Mouse (Mus musculus) forebrain, embryonic 10.5 days (tissue): Measurements from ENCODE around the gene Trim63. TPM values are rescaled to one million over a fixed set of nuclear protein-coding genes. Genes with fewer than 3 reads are reported as not detected.

Experiments used
- DNase-seq: peaks from one replicate; pipeline ENCODE4 v3.0.0-alpha.2; 2017; ENCODE audit warnings: low spot score; ENCODE audit errors: extremely low spot score
- H3K27ac ChIP-seq: fragments of 300-500 bp; sonication (generic); 2 replicates; pipeline ENCODE4 v1.5.1; 2016; ENCODE audit warnings: mild to moderate bottlenecking
- H3K27me3 ChIP-seq: fragments of 300-500 bp; sonication (generic); 2 replicates; pipeline ENCODE4 v1.6.1; 2016; ENCODE audit warnings: mild to moderate bottlenecking; ENCODE audit not compliant: poor library complexity, severe bottlenecking
- H3K36me3 ChIP-seq: fragments of 300-500 bp; sonication (generic); replicated peaks from 2 replicates; pipeline ENCODE4 v1.6.1; 2016; ENCODE audit warnings: mild to moderate bottlenecking, moderate library complexity
- H3K4me1 ChIP-seq: fragments of 300-500 bp; sonication (generic); 2 replicates; pipeline ENCODE4 v1.6.1; 2016
- H3K4me3 ChIP-seq: fragments of 300-500 bp; sonication (generic); 2 replicates; pipeline ENCODE4 v1.5.1; 2016; ENCODE audit warnings: mild to moderate bottlenecking, moderate library complexity
- H3K9me3 ChIP-seq: fragments of 300-500 bp; sonication (generic); 2 replicates; pipeline ENCODE4 v1.6.1; 2016; ENCODE audit warnings: mild to moderate bottlenecking, moderate library complexity
- WGBS: fragments of 180-500 bp; shearing (Covaris S2); methylation state at CpG from one replicate; pipeline ENCODE4 v1.1.7; 2016; 5-methylcytosine and 5-hydroxymethylcytosine counted together
- polyA plus RNA-seq: library from polyadenylated mRNA; unstranded; fragments of >200 nt; fragmentation: Nextera tagmentation; extraction: Ambion mirVana; gene quantifications from 2 replicates; pipeline ENCODE4 v1.2.1, GENCODE M21; 2016

The Trim63 gene
- polyA plus RNA-seq, 1 experiment from 2014 or later = 0.22 TPM

GRCm38 (mm10) chr4:134307367-134308072 is 7.4 kb upstream of the Trim63 start:
- WGBS = 34% methylated on average over 12 of the region's 12 CpGs
- H3K4me3 ChIP-seq = 0 out of 2 replicates have a peak overlapping the region, but pooled peaks have one; percentile 7
- peaks cover under 1% of the 10 kb centered on the region; the same call in 1 of the 2 replicates for H3K9me3 ChIP-seq
- DNase-seq = no peak
- H3K4me1 ChIP-seq = peaks cover 12% of the 10 kb centered on the region
- H3K27ac ChIP-seq = peak overlapping the region; percentile 62
- no peaks in the 10 kb centered on the region for H3K27me3 ChIP-seq
- H3K36me3 ChIP-seq = no peaks in the 10 kb centered on the region

- WGBS = 92% methylated on average over 7 of the region's 7 CpGs
- Histone ChIP-seq H3K27me3 (no peaks in the 10 kb centered on the region), H3K4me1 (peaks cover 20% of the 10 kb centered on the region), H3K4me3 (no peak overlapping the region), H3K9me3 (peaks cover 7% of the 10 kb centered on the region), H3K27ac (no peak overlapping the region), H3K36me3 (no peaks in the 10 kb centered on the region)
- DNase-seq = no peak
These were observed 4.8 kb upstream of the Trim63 start for GRCm38 (mm10) chr4:134310106-134310505.

- no peaks in the 10 kb centered on the region for H3K27me3 ChIP-seq
- H3K36me3 ChIP-seq = no peaks in the 10 kb centered on the region
- H3K27ac ChIP-seq = no peak overlapping the region
- no peak for DNase-seq
- 89% methylated on average over 9 of the region's 9 CpGs for WGBS
- peaks cover 7% of the 10 kb centered on the region for H3K9me3 ChIP-seq
- H3K4me1 ChIP-seq = peaks cover 25% of the 10 kb centered on the region
- H3K4me3 ChIP-seq = no peak overlapping the region
These were observed 4.3 kb upstream of the Trim63 start for GRCm38 (mm10) chr4:134310656-134311055.

- DNase-seq = no peak
- H3K4me3 ChIP-seq = no peak overlapping the region
- peaks cover 7% of the 10 kb centered on the region for H3K9me3 ChIP-seq
- H3K27me3 ChIP-seq = no peaks in the 10 kb centered on the region
- no peak overlapping the region for H3K27ac ChIP-seq
- 90% methylated on average over 9 of the region's 9 CpGs for WGBS
- H3K36me3 ChIP-seq = no peaks in the 10 kb centered on the region
- peaks cover 25% of the 10 kb centered on the region for H3K4me1 ChIP-seq
These were observed 3.1 kb upstream of the Trim63 start for GRCm38 (mm10) chr4:134311784-134312183.

GRCm38 (mm10) chr4:134312341-134312740 is 2.6 kb upstream of the Trim63 start:
- H3K27ac ChIP-seq = no peak overlapping the region
- WGBS = 95% methylated on average over 5 of the region's 5 CpGs
- no peak overlapping the region for H3K4me3 ChIP-seq
- H3K27me3 ChIP-seq = no peaks in the 10 kb centered on the region
- H3K9me3 ChIP-seq = peaks cover 7% of the 10 kb centered on the region
- DNase-seq = no peak
- peaks cover 20% of the 10 kb centered on the region for H3K4me1 ChIP-seq
- no peaks in the 10 kb centered on the region for H3K36me3 ChIP-seq

GRCm38 (mm10) chr4:134312901-134313300 is 2.0 kb upstream of the Trim63 start:
- Histone ChIP-seq H3K36me3 (no peaks in the 10 kb centered on the region), H3K27me3 (no peaks in the 10 kb centered on the region), H3K4me3 (no peak overlapping the region), H3K4me1 (peaks cover 15% of the 10 kb centered on the region), H3K27ac (no peak overlapping the region), H3K9me3 (peaks cover 7% of the 10 kb centered on the region)
- 93% methylated on average over 6 of the region's 6 CpGs for WGBS
- no peak for DNase-seq

- Histone ChIP-seq H3K9me3 (peaks cover 7% of the 10 kb centered on the region), H3K4me3 (no peak overlapping the region), H3K36me3 (no peaks in the 10 kb centered on the region), H3K4me1 (peaks cover 13% of the 10 kb centered on the region), H3K27ac (no peak overlapping the region), H3K27me3 (no peaks in the 10 kb centered on the region)
- DNase-seq = no peak
- 89% methylated on average over 4 of the region's 4 CpGs for WGBS
These were observed 752 bp upstream of the Trim63 start for GRCm38 (mm10) chr4:134314081-134314655.

GRCm38 (mm10) chr4:134315470-134315869 is 550 bp downstream of the Trim63 start:
- no peaks in the 10 kb centered on the region for H3K27me3 ChIP-seq
- H3K27ac ChIP-seq = 0 out of 2 replicates have a peak overlapping the region, but pooled peaks have one; percentile 18
- H3K4me3 ChIP-seq = no peak overlapping the region
- peaks cover 13% of the 10 kb centered on the region for H3K4me1 ChIP-seq
- 71% methylated on average over 9 of the region's 9 CpGs for WGBS
- H3K36me3 ChIP-seq = no peaks in the 10 kb centered on the region
- H3K9me3 ChIP-seq = peaks cover 7% of the 10 kb centered on the region
- no peak for DNase-seq

- Histone ChIP-seq H3K27me3 (no peaks in the 10 kb centered on the region), H3K4me3 (no peak overlapping the region), H3K9me3 (peaks cover 7% of the 10 kb centered on the region), H3K27ac (no peak overlapping the region), H3K4me1 (peaks cover 13% of the 10 kb centered on the region), H3K36me3 (no peaks in the 10 kb centered on the region)
- no peak for DNase-seq
- WGBS = 55% methylated on average over 16 of the region's 16 CpGs
These were observed 1.5 kb downstream of the Trim63 start for GRCm38 (mm10) chr4:134316390-134316789.

GRCm38 (mm10) chr4:134319074-134319473 is 4.2 kb downstream of the Trim63 start:
- H3K4me3 ChIP-seq = no peak overlapping the region
- peaks cover 13% of the 10 kb centered on the region for H3K4me1 ChIP-seq
- H3K9me3 ChIP-seq = no peaks in the 10 kb centered on the region
- H3K36me3 ChIP-seq = no peaks in the 10 kb centered on the region
- 88% methylated on average over 5 of the region's 5 CpGs for WGBS
- no peak overlapping the region for H3K27ac ChIP-seq
- DNase-seq = no peak
- no peaks in the 10 kb centered on the region for H3K27me3 ChIP-seq

- Histone ChIP-seq H3K4me1 (peaks cover 10% of the 10 kb centered on the region), H3K27me3 (no peaks in the 10 kb centered on the region), H3K36me3 (no peaks in the 10 kb centered on the region), H3K4me3 (no peak overlapping the region), H3K9me3 (no peaks in the 10 kb centered on the region), H3K27ac (no peak overlapping the region)
- 78% methylated on average over 5 of the region's 5 CpGs for WGBS
- DNase-seq = no peak
These were observed 4.8 kb downstream of the Trim63 start for GRCm38 (mm10) chr4:134319674-134320073.

- H3K4me3 ChIP-seq = no peak overlapping the region
- no peaks in the 10 kb centered on the region for H3K36me3 ChIP-seq
- H3K4me1 ChIP-seq = no peaks in the 10 kb centered on the region
- 69% methylated on average over 3 of the region's 3 CpGs for WGBS
- H3K27ac ChIP-seq = no peak overlapping the region
- H3K27me3 ChIP-seq = no peaks in the 10 kb centered on the region
- H3K9me3 ChIP-seq = no peaks in the 10 kb centered on the region
- DNase-seq = no peak
These were observed 6.6 kb downstream of the Trim63 start for GRCm38 (mm10) chr4:134321524-134321923.

- Histone ChIP-seq H3K27ac (no peak overlapping the region), H3K27me3 (no peaks in the 10 kb centered on the region), H3K4me1 (peaks cover 13% of the 10 kb centered on the region), H3K4me3 (no peak overlapping the region), H3K36me3 (no peaks in the 10 kb centered on the region), H3K9me3 (no peaks in the 10 kb centered on the region)
- no peak for DNase-seq
- WGBS = 91% methylated on average over 5 of the region's 5 CpGs
These were observed 9.7 kb downstream of the Trim63 start for GRCm38 (mm10) chr4:134324655-134325054.
